Mouse (Mus musculus): ENCODE data around the gene Arhgap21. TPM values are rescaled to one million over a fixed set of nuclear protein-coding genes. Genes with fewer than 3 reads are reported as not detected.

The Arhgap21 gene
- total RNA-seq, 2 experiments from 2014 or later = 204 to 212 TPM

GRCm38 (mm10) chr2:20864569-20864968 lies 104.1 kb downstream of the Arhgap21 start:
- intact Hi-C loops (cut with DNase I) = no loop called here
- DNase-seq (ENCODE audit: extremely low spot score in 1 of 2, low spot score in 2 of 2) = no peak

GRCm38 (mm10) chr2:20860756-20861155 lies 107.9 kb downstream of the Arhgap21 start:
- no peak for DNase-seq (ENCODE audit: extremely low spot score in 1 of 2, low spot score in 2 of 2)
- intact Hi-C loops (cut with DNase I) = no loop called here

- intact Hi-C loops (cut with DNase I) = no loop called here
- no peak for DNase-seq (ENCODE audit: extremely low spot score in 1 of 2, low spot score in 2 of 2)
Observed at GRCm38 (mm10) chr2:20849346-20849745, 119.3 kb downstream of the Arhgap21 start.

GRCm38 (mm10) chr2:20831608-20832406 lies 136.9 kb downstream of the Arhgap21 start:
- DNase-seq (ENCODE audit: extremely low spot score in 1 of 2, low spot score in 2 of 2) = no peak

GRCm38 (mm10) chr2:20830882-20831281 lies 137.8 kb downstream of the Arhgap21 start:
- DNase-seq (ENCODE audit: extremely low spot score in 1 of 2, low spot score in 2 of 2) = no peak
- intact Hi-C loops (cut with DNase I) = no loop called here

More at GRCm38 (mm10) chr2:20831608-20832406, 136.9 kb downstream of the Arhgap21 start:
- intact Hi-C loops (cut with DNase I) = no loop called here

GRCm38 (mm10) chr2:20826258-20826657 lies 142.4 kb downstream of the Arhgap21 start:
- intact Hi-C loops (cut with DNase I) = no loop called here
- no peak for DNase-seq (ENCODE audit: extremely low spot score in 1 of 2, low spot score in 2 of 2)

- intact Hi-C loops (cut with DNase I) = no loop called here
- DNase-seq (ENCODE audit: extremely low spot score in 1 of 2, low spot score in 2 of 2) = no peak
Observed at GRCm38 (mm10) chr2:20818226-20818625, 150.5 kb downstream of the Arhgap21 start.

GRCm38 (mm10) chr2:20813986-20814385 lies 154.7 kb downstream of the Arhgap21 start:
- intact Hi-C loops (cut with DNase I) = no loop called here
- no peak for DNase-seq (ENCODE audit: extremely low spot score in 1 of 2, low spot score in 2 of 2)

GRCm38 (mm10) chr2:20811506-20811905 lies 157.2 kb downstream of the Arhgap21 start:
- DNase-seq (ENCODE audit: extremely low spot score in 1 of 2, low spot score in 2 of 2) = peak; percentile 4 to 48
- intact Hi-C loops (cut with DNase I) = no loop called here

GRCm38 (mm10) chr2:20801236-20801890 lies 167.3 kb downstream of the Arhgap21 start:
- intact Hi-C loops (cut with DNase I) = no loop called here

More at GRCm38 (mm10) chr2:20801236-20801890, 167.3 kb downstream of the Arhgap21 start:
- no peak for DNase-seq (ENCODE audit: extremely low spot score in 1 of 2, low spot score in 2 of 2)

Other genes starting within 250 kb of the Arhgap21 start
- gene Enkur, start 236.5 kb upstream of the Arhgap21 start, total RNA-seq (2021) = 1 to 10 TPM; 3.8 to 5.5 TPM
- 10 to 100 TPM; 16.7 to 18.6 TPM for gene Thnsl1, start 236.8 kb upstream of the Arhgap21 start, total RNA-seq (2021)

Data from left cerebral cortex, postnatal 10 days (tissue).